Mouse (Mus musculus): ENCODE data around the gene Wdr4.

- TF ChIP-seq GATA1 (IDR thresholded peaks at IDR 0.05; ENCODE audit: low read length) (no peak), TAL1 (IDR thresholded peaks at IDR 0.05; ENCODE audit: low read length) (no peak)
These were observed 51.3 kb downstream of the Wdr4 start for GRCm38 (mm10) chr17:31468496-31468895.
